Mouse (Mus musculus) urinary bladder, adult 2 months (tissue): ENCODE measurements around the gene Zfp58. TPM values are rescaled to one million over a fixed set of nuclear protein-coding genes. Genes with fewer than 3 reads are reported as not detected.
"Not testable (repeated sequence)": the region's sequence is repeated elsewhere in the genome, so short reads cannot be mapped to it uniquely, and the experiment has no call there.

Experiments used
- DNase-seq: peaks from one replicate; pipeline ENCODE4 v3.0.0; 2022; ENCODE audit warnings: low spot score
- polyA plus RNA-seq: library from polyadenylated mRNA; depleted of rRNA; stranded (reverse); fragments of >200 nt; gene quantifications from 2 replicates; pipeline ENCODE4 v1.2.3, GENCODE M21; 2012; rRNA removed

Zfp58 gene
- 6.5 and 6.9 TPM in 2 replicates for polyA plus RNA-seq

- DNase-seq: peak; percentile 43
These were observed at the start of gene Zfp58 for GRCm38 (mm10) chr13:67500084-67500719. TSS of gene Zfp58 (minus strand) at chr13:67500555.

GRCm38 (mm10) chr13:67545941-67546340 lies 45.6 kb upstream of the Zfp58 start:
- no peak for DNase-seq

- no peak for DNase-seq
These were observed 26.8 kb upstream of the Zfp58 start for GRCm38 (mm10) chr13:67527049-67527730.

GRCm38 (mm10) chr13:67525753-67526410 lies 25.5 kb upstream of the Zfp58 start, which contains the start of the genes Gm26965 and Zfp87:
TSS of gene Gm26965 (minus strand) at chr13:67526151.
TSS of gene Zfp87 (minus strand) at chr13:67526177.
- DNase-seq: peak; percentile 67

- DNase-seq: no peak
These were observed 553 bp upstream of the Zfp58 start for GRCm38 (mm10) chr13:67500908-67501307.

GRCm38 (mm10) chr13:67495631-67496030 lies 4.7 kb downstream of the Zfp58 start:
- DNase-seq: no peak

- DNase-seq: no peak
These were observed 15.9 kb downstream of the Zfp58 start for GRCm38 (mm10) chr13:67484424-67484811.

GRCm38 (mm10) chr13:67483625-67484423 lies 16.5 kb downstream of the Zfp58 start, which contains the start of gene Zfp874b:
TSS of gene Zfp874b (minus strand) at chr13:67484258.
- peak; percentile 72 for DNase-seq

GRCm38 (mm10) chr13:67481528-67481927 lies 18.8 kb downstream of the Zfp58 start:
- DNase-seq: no peak

- DNase-seq: no peak
These were observed 31.1 kb downstream of the Zfp58 start for GRCm38 (mm10) chr13:67469274-67469673.

GRCm38 (mm10) chr13:67463506-67464185 lies 36.7 kb downstream of the Zfp58 start:
- DNase-seq: not testable (repeated sequence)

- no peak for DNase-seq
These were observed 48.4 kb downstream of the Zfp58 start for GRCm38 (mm10) chr13:67452021-67452309.

- DNase-seq: peak; percentile 37
These were observed 49.0 kb downstream of the Zfp58 start, which contains the start of gene Zfp874a for GRCm38 (mm10) chr13:67451172-67452020. TSS of gene Zfp874a (minus strand) at chr13:67451624.

Other genes with a start within 250 kb of the Zfp58 start
- 2.0 and 2.4 TPM in 2 replicates for gene Zfp458, start 222.1 kb downstream of the Zfp58 start, polyA plus RNA-seq
- 1.8 and 2.4 TPM in 2 replicates for gene Zfp457, start 194.1 kb downstream of the Zfp58 start, polyA plus RNA-seq
- gene Zfp595, start 168.0 kb downstream of the Zfp58 start, polyA plus RNA-seq: 5.4 and 5.5 TPM in 2 replicates
- 0.43 and 0.47 TPM in 2 replicates for gene Gm28044, start 140.0 kb downstream of the Zfp58 start, polyA plus RNA-seq
- 1.5 and 1.7 TPM in 2 replicates for gene Zfp953, start 139.9 kb downstream of the Zfp58 start, polyA plus RNA-seq
- gene Gm28041, start 124.8 kb downstream of the Zfp58 start, polyA plus RNA-seq: 0.32 and 0.45 TPM in 2 replicates
- 0.73 and 1.0 TPM in 2 replicates for gene Zfp456, start 124.7 kb downstream of the Zfp58 start, polyA plus RNA-seq
- 7.6 and 8.3 TPM in 2 replicates for gene Zfp429, start 100.7 kb downstream of the Zfp58 start, polyA plus RNA-seq
- 2.5 and 2.6 TPM in 2 replicates for gene Zfp459, start 79.1 kb downstream of the Zfp58 start, polyA plus RNA-seq
- gene Zfp874a, start 48.9 kb downstream of the Zfp58 start, polyA plus RNA-seq: 7.0 TPM in 2 replicates
- gene Zfp874b, start 16.3 kb downstream of the Zfp58 start, polyA plus RNA-seq: 7.3 and 8.7 TPM in 2 replicates
- 0.08 TPM in 1 of 2 replicates, not detected in the other for gene Gm26965, start 25.6 kb upstream of the Zfp58 start, polyA plus RNA-seq
- gene Zfp87, start 25.6 kb upstream of the Zfp58 start, polyA plus RNA-seq: 20.8 and 23.6 TPM in 2 replicates
- gene Zfp748, start 53.3 kb upstream of the Zfp58 start, polyA plus RNA-seq: 4.9 TPM in 2 replicates
- 3.9 and 4.4 TPM in 2 replicates for gene Zfp729b, start 109.2 kb upstream of the Zfp58 start, polyA plus RNA-seq
- gene Gm49345, start 137.2 kb upstream of the Zfp58 start, polyA plus RNA-seq: not detected in 2 replicates
- gene Zfp729a, start 137.2 kb upstream of the Zfp58 start, polyA plus RNA-seq: 4.4 and 5.4 TPM in 2 replicates
- gene Zfp738, start 186.5 kb upstream of the Zfp58 start, polyA plus RNA-seq: 7.4 and 7.7 TPM in 2 replicates
- gene Zfp65, start 228.6 kb upstream of the Zfp58 start, polyA plus RNA-seq: 5.8 and 6.5 TPM in 2 replicates